Mouse (Mus musculus): Measurements from ENCODE around the gene Lrrc46. TPM values are rescaled to one million over a fixed set of nuclear protein-coding genes. Genes with fewer than 3 reads are reported as not detected.

The Lrrc46 gene
- total RNA-seq, 2 experiments from 2014 or later, result not detected

Other genes with a start within 250 kb of the Lrrc46 start
- 22.2 and 53.3 TPM in 2 replicates for gene Nfe2l1, start 211.4 kb downstream of the Lrrc46 start, total RNA-seq (2014; fragmentation: Nextera tagmentation)
- gene Nfe2l1, start 211.4 kb downstream of the Lrrc46 start, total RNA-seq (2017), result 27.3 and 47.5 TPM in 2 replicates
- not detected in 2 replicates for gene Copz2, start 191.5 kb downstream of the Lrrc46 start, total RNA-seq (2014; fragmentation: Nextera tagmentation)
- 1.0 and 3.2 TPM in 2 replicates for gene Copz2, start 191.5 kb downstream of the Lrrc46 start, total RNA-seq (2017)
- gene Cdk5rap3, start 124.9 kb downstream of the Lrrc46 start, total RNA-seq (2014; fragmentation: Nextera tagmentation), result 31.9 and 56.8 TPM in 2 replicates
- 18.3 and 54.6 TPM in 2 replicates for gene Cdk5rap3, start 124.9 kb downstream of the Lrrc46 start, total RNA-seq (2017)
- not detected in 2 replicates for gene Prr15l, start 113.3 kb downstream of the Lrrc46 start, total RNA-seq (2014; fragmentation: Nextera tagmentation)
- not detected in 2 replicates for gene Prr15l, start 113.3 kb downstream of the Lrrc46 start, total RNA-seq (2017)
- 13.7 and 18.5 TPM in 2 replicates for gene Pnpo, start 97.4 kb downstream of the Lrrc46 start, total RNA-seq (2014; fragmentation: Nextera tagmentation)
- gene Pnpo, start 97.4 kb downstream of the Lrrc46 start, total RNA-seq (2017), result 25.9 and 29.0 TPM in 2 replicates
- 15.5 and 16.1 TPM in 2 replicates for gene Sp2, start 58.4 kb downstream of the Lrrc46 start, total RNA-seq (2014; fragmentation: Nextera tagmentation)
- 2.4 and 4.8 TPM in 2 replicates for gene Sp2, start 58.4 kb downstream of the Lrrc46 start, total RNA-seq (2017)
- 0.28 TPM in 1 of 2 replicates, not detected in the other for gene Sp6, start 28.0 kb downstream of the Lrrc46 start, total RNA-seq (2014; fragmentation: Nextera tagmentation)
- 0.38 TPM in 1 of 2 replicates, not detected in the other for gene Sp6, start 28.0 kb downstream of the Lrrc46 start, total RNA-seq (2017)
- gene Scrn2, start 11.5 kb downstream of the Lrrc46 start, total RNA-seq (2014; fragmentation: Nextera tagmentation), result 12.4 and 17.7 TPM in 2 replicates
- 26.1 and 32.6 TPM in 2 replicates for gene Scrn2, start 11.5 kb downstream of the Lrrc46 start, total RNA-seq (2017)
- gene Mrpl10, start 153 bp upstream of the Lrrc46 start, total RNA-seq (2014; fragmentation: Nextera tagmentation), result 38.6 and 49.6 TPM in 2 replicates
- 23.6 and 24.8 TPM in 2 replicates for gene Mrpl10, start 153 bp upstream of the Lrrc46 start, total RNA-seq (2017)
- 14.2 and 15.0 TPM in 2 replicates for gene Osbpl7, start 9.2 kb upstream of the Lrrc46 start, total RNA-seq (2014; fragmentation: Nextera tagmentation)
- gene Osbpl7, start 9.2 kb upstream of the Lrrc46 start, total RNA-seq (2017), result 23.5 and 25.3 TPM in 2 replicates
- gene Tbx21, start 73.9 kb upstream of the Lrrc46 start, total RNA-seq (2014; fragmentation: Nextera tagmentation), result 0.96 and 1.9 TPM in 2 replicates
- 0.30 and 0.61 TPM in 2 replicates for gene Tbx21, start 73.9 kb upstream of the Lrrc46 start, total RNA-seq (2017)
- 0.89 TPM in 1 of 2 replicates, not detected in the other for gene Tbkbp1, start 110.1 kb upstream of the Lrrc46 start, total RNA-seq (2014; fragmentation: Nextera tagmentation)
- gene Tbkbp1, start 110.1 kb upstream of the Lrrc46 start, total RNA-seq (2017), result 0.23 TPM in 2 replicates
- gene Kpnb1, start 146.5 kb upstream of the Lrrc46 start, total RNA-seq (2014; fragmentation: Nextera tagmentation), result 185 and 196 TPM in 2 replicates
- 436 and 446 TPM in 2 replicates for gene Kpnb1, start 146.5 kb upstream of the Lrrc46 start, total RNA-seq (2017)
- gene Npepps, start 239.2 kb upstream of the Lrrc46 start, total RNA-seq (2014; fragmentation: Nextera tagmentation), result 32.5 and 34.5 TPM in 2 replicates
- 19.8 and 25.0 TPM in 2 replicates for gene Npepps, start 239.2 kb upstream of the Lrrc46 start, total RNA-seq (2017)

Measured in megakaryocyte-erythroid progenitor cell, adult 5-6 weeks (primary cell).